Mouse (Mus musculus): Measurements from ENCODE around the gene Wnt3. TPM values are rescaled to one million over a fixed set of nuclear protein-coding genes. Genes with fewer than 3 reads are reported as not detected.

The Wnt3 gene
- polyA plus RNA-seq, 1 experiment from 2014 or later, result 2.9 TPM

- peak overlapping the region; percentile 7; the same call in 1 of the 2 replicates for H3K4me2 ChIP-seq (ENCODE audit: low read length)
- ATAC-seq, result peak; percentile 49
- H3K9me3 ChIP-seq (ENCODE audit: control insufficient read depth, low read length), result no peaks in the 10 kb centered on the region
- no peaks in the 10 kb centered on the region for H3K36me3 ChIP-seq (ENCODE audit: control insufficient read depth, insufficient read depth)
- no peak overlapping the region for H3K27ac ChIP-seq (ENCODE audit: low read length)
- peak overlapping the region; percentile 7 for H3K4me3 ChIP-seq (replicated peaks; ENCODE audit: low read length)
- H3K9ac ChIP-seq (replicated peaks; ENCODE audit: low read depth, low read length), result no peak overlapping the region
- WGBS, result 30% methylated on average over 12 of the region's 12 CpGs
- H3K27me3 ChIP-seq (replicated peaks; ENCODE audit: control insufficient read depth, insufficient read depth, low read length), result peaks cover 29% of the 10 kb centered on the region
- H3K4me1 ChIP-seq (replicated peaks; ENCODE audit: control insufficient read depth, insufficient read depth, low read length), result peaks cover 27% of the 10 kb centered on the region
These were observed 34.0 kb downstream of the Wnt3 start for GRCm38 (mm10) chr11:103807966-103808365.

GRCm38 (mm10) chr11:103808771-103809610 lies 35.0 kb downstream of the Wnt3 start:
- Histone ChIP-seq H3K27ac (ENCODE audit: low read length) (no peak overlapping the region), H3K27me3 (replicated peaks; ENCODE audit: control insufficient read depth, insufficient read depth, low read length) (peaks cover 29% of the 10 kb centered on the region), H3K36me3 (ENCODE audit: control insufficient read depth, insufficient read depth) (no peaks in the 10 kb centered on the region), H3K4me2 (ENCODE audit: low read length) (peak overlapping the region; percentile 92), H3K9ac (replicated peaks; ENCODE audit: low read depth, low read length) (peak overlapping the region; percentile 87), H3K9me3 (ENCODE audit: control insufficient read depth, low read length) (no peaks in the 10 kb centered on the region), H3K4me3 (replicated peaks; ENCODE audit: low read length) (peak overlapping the region; percentile 58), H3K4me1 (replicated peaks; ENCODE audit: control insufficient read depth, insufficient read depth, low read length) (peaks cover 27% of the 10 kb centered on the region)
- no peak for ATAC-seq
- WGBS, result 3% methylated on average over 29 of the region's 29 CpGs

DNA sequence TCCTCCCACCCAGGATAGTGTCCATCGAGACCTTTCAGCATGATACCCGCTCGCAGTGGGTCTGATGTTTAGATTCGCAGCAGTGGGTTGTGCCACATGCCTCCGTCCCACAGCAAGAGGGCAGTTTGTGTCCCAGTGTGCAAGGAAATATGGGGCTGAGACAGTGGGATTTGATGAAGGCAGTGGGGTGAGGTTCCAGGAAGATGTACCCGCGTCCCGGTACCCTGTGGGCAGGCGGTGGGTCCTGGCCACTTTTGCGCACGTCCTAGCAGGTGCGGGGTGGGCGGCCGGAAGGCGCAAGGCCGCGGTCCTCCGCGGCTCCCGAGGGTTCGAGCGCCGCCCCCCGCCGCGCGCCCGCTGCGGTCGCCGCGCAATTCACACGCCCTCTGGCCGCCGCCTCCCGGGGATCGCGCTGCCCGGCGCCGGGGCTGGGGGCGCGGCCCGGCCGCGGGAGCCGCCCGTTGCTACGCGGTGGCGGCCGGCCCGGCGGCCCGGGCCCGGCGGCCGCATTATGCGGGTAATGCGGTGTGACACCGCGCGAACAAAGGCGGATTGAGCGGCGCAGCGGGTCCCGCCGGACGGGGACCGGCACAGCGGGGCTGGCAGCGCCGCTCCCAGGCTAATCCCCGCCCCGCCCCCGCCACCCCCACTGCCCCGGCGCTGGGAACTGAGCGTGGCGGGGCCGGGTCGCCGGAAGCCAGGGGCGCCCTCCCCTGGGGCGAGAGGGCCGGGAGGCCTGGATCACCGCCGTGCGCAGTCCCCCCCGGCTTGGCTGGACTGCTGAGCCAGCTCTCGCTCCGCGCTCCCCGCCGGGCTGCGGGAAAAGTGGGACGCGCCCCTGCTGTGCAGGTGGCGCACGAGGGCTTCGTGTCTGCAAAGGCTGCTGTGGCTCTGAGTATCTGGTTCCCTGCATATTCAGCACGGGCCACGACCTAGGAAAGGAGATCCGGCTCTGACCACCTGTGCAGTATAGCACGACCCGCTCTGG lies 36.0 kb downstream of the Wnt3 start:
- Histone ChIP-seq H3K36me3 (ENCODE audit: control insufficient read depth, insufficient read depth) (no peaks in the 10 kb centered on the region), H3K27me3 (replicated peaks; ENCODE audit: control insufficient read depth, insufficient read depth, low read length) (peaks cover 29% of the 10 kb centered on the region), H3K4me1 (replicated peaks; ENCODE audit: control insufficient read depth, insufficient read depth, low read length) (peaks cover 27% of the 10 kb centered on the region), H3K4me3 (replicated peaks; ENCODE audit: low read length) (peak overlapping the region; percentile 58), H3K9ac (replicated peaks; ENCODE audit: low read depth, low read length) (peak overlapping the region; percentile 87), H3K4me2 (ENCODE audit: low read length) (peak overlapping the region; percentile 92), H3K27ac (ENCODE audit: low read length) (peak overlapping the region; percentile 29), H3K9me3 (ENCODE audit: control insufficient read depth, low read length) (no peaks in the 10 kb centered on the region)
- under 1% methylated on average over 91 of the region's 107 CpGs for WGBS
- ATAC-seq, result peak; percentile 65

GRCm38 (mm10) chr11:103810631-103811030 lies 36.7 kb downstream of the Wnt3 start:
- Histone ChIP-seq H3K4me2 (ENCODE audit: low read length) (peak overlapping the region; percentile 92), H3K9me3 (ENCODE audit: control insufficient read depth, low read length) (no peaks in the 10 kb centered on the region), H3K27ac (ENCODE audit: low read length) (no peak overlapping the region; the same call in 1 of the 2 replicates), H3K9ac (replicated peaks; ENCODE audit: low read depth, low read length) (peak overlapping the region; percentile 87), H3K27me3 (replicated peaks; ENCODE audit: control insufficient read depth, insufficient read depth, low read length) (peaks cover 31% of the 10 kb centered on the region), H3K4me1 (replicated peaks; ENCODE audit: control insufficient read depth, insufficient read depth, low read length) (peaks cover 27% of the 10 kb centered on the region), H3K4me3 (replicated peaks; ENCODE audit: low read length) (peak overlapping the region; percentile 58), H3K36me3 (ENCODE audit: control insufficient read depth, insufficient read depth) (no peaks in the 10 kb centered on the region)
- 13% methylated on average over 12 of the region's 12 CpGs for WGBS
- peak; percentile 8; the same call in 1 of the 2 replicates for ATAC-seq

- Histone ChIP-seq H3K4me1 (replicated peaks; ENCODE audit: control insufficient read depth, insufficient read depth, low read length) (peaks cover 27% of the 10 kb centered on the region), H3K9ac (replicated peaks; ENCODE audit: low read depth, low read length) (no peak overlapping the region; the same call in 1 of the 2 replicates), H3K9me3 (ENCODE audit: control insufficient read depth, low read length) (no peaks in the 10 kb centered on the region), H3K27ac (ENCODE audit: low read length) (no peak overlapping the region), H3K36me3 (ENCODE audit: control insufficient read depth, insufficient read depth) (no peaks in the 10 kb centered on the region), H3K4me3 (replicated peaks; ENCODE audit: low read length) (no peak overlapping the region), H3K4me2 (ENCODE audit: low read length) (no peak overlapping the region), H3K27me3 (replicated peaks; ENCODE audit: control insufficient read depth, insufficient read depth, low read length) (peaks cover 31% of the 10 kb centered on the region)
- no peak for ATAC-seq
- 30% methylated on average over 25 of the region's 25 CpGs for WGBS
These were observed 37.3 kb downstream of the Wnt3 start for GRCm38 (mm10) chr11:103811246-103811645.

GRCm38 (mm10) chr11:103814808-103815207 lies 40.9 kb downstream of the Wnt3 start:
- H3K27ac ChIP-seq (ENCODE audit: low read length), result no peak overlapping the region
- no peak overlapping the region for H3K9ac ChIP-seq (replicated peaks; ENCODE audit: low read depth, low read length)
- peaks cover 25% of the 10 kb centered on the region for H3K27me3 ChIP-seq (replicated peaks; ENCODE audit: control insufficient read depth, insufficient read depth, low read length)
- H3K4me3 ChIP-seq (replicated peaks; ENCODE audit: low read length), result no peak overlapping the region
- no peaks in the 10 kb centered on the region for H3K36me3 ChIP-seq (ENCODE audit: control insufficient read depth, insufficient read depth)
- 42% methylated on average over 3 of the region's 3 CpGs for WGBS
- no peak overlapping the region for H3K4me2 ChIP-seq (ENCODE audit: low read length)
- no peaks in the 10 kb centered on the region for H3K9me3 ChIP-seq (ENCODE audit: control insufficient read depth, low read length)
- ATAC-seq, result no peak
- H3K4me1 ChIP-seq (replicated peaks; ENCODE audit: control insufficient read depth, insufficient read depth, low read length), result peaks cover 8% of the 10 kb centered on the region

DNA sequence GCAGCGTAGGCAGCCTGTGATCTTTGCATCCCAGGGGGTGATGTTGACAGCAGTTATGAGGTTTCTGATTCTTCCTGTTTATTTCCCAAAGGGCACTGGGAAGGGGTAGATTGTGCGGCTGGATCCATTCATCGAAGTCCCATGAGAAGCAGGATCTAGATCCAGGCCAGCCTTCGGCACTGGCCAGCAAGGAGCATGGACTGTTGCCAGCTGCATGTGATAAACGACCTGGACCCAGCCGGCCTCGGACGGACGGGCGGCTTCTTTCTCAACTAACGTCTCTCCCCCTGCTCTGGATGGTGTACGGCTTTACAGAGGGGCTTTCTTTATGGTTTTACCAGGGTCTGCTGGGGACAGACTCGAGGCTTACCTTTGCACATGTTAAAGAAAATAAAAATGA lies 42.0 kb downstream of the Wnt3 start:
- Histone ChIP-seq H3K4me3 (replicated peaks; ENCODE audit: low read length) (no peak overlapping the region), H3K27me3 (replicated peaks; ENCODE audit: control insufficient read depth, insufficient read depth, low read length) (peaks cover 20% of the 10 kb centered on the region), H3K9ac (replicated peaks; ENCODE audit: low read depth, low read length) (no peak overlapping the region), H3K36me3 (ENCODE audit: control insufficient read depth, insufficient read depth) (no peaks in the 10 kb centered on the region), H3K27ac (ENCODE audit: low read length) (no peak overlapping the region), H3K4me1 (replicated peaks; ENCODE audit: control insufficient read depth, insufficient read depth, low read length) (peaks cover 3% of the 10 kb centered on the region; the same call in 1 of the 2 replicates), H3K9me3 (ENCODE audit: control insufficient read depth, low read length) (no peaks in the 10 kb centered on the region), H3K4me2 (ENCODE audit: low read length) (no peak overlapping the region)
- ATAC-seq, result no peak
- WGBS, result 71% methylated on average over 13 of the region's 13 CpGs

- Histone ChIP-seq H3K4me1 (replicated peaks; ENCODE audit: control insufficient read depth, insufficient read depth, low read length) (no peaks in the 10 kb centered on the region), H3K27ac (ENCODE audit: low read length) (no peak overlapping the region), H3K4me2 (ENCODE audit: low read length) (no peak overlapping the region), H3K9ac (replicated peaks; ENCODE audit: low read depth, low read length) (no peak overlapping the region), H3K36me3 (ENCODE audit: control insufficient read depth, insufficient read depth) (no peaks in the 10 kb centered on the region), H3K4me3 (replicated peaks; ENCODE audit: low read length) (no peak overlapping the region), H3K27me3 (replicated peaks; ENCODE audit: control insufficient read depth, insufficient read depth, low read length) (peaks cover 12% of the 10 kb centered on the region), H3K9me3 (ENCODE audit: control insufficient read depth, low read length) (no peaks in the 10 kb centered on the region)
- WGBS, result 90% methylated on average over 8 of the region's 8 CpGs
- no peak for ATAC-seq
These were observed 42.8 kb downstream of the Wnt3 start for GRCm38 (mm10) chr11:103816719-103817118.

GRCm38 (mm10) chr11:103827201-103827600 lies 53.3 kb downstream of the Wnt3 start:
- 97% methylated on average over 6 of the region's 6 CpGs for WGBS
- Histone ChIP-seq H3K36me3 (ENCODE audit: control insufficient read depth, insufficient read depth) (peaks cover 11% of the 10 kb centered on the region), H3K9me3 (ENCODE audit: control insufficient read depth, low read length) (no peaks in the 10 kb centered on the region), H3K4me3 (replicated peaks; ENCODE audit: low read length) (no peak overlapping the region), H3K4me1 (replicated peaks; ENCODE audit: control insufficient read depth, insufficient read depth, low read length) (no peaks in the 10 kb centered on the region), H3K27ac (ENCODE audit: low read length) (no peak overlapping the region), H3K9ac (replicated peaks; ENCODE audit: low read depth, low read length) (no peak overlapping the region), H3K4me2 (ENCODE audit: low read length) (no peak overlapping the region), H3K27me3 (replicated peaks; ENCODE audit: control insufficient read depth, insufficient read depth, low read length) (no peaks in the 10 kb centered on the region)
- ATAC-seq, result no peak
